Mouse (Mus musculus) c-Kit-positive CD71-positive TER-119-positive erythroid progenitor cells, embryonic 14.5 days (primary cell): ENCODE measurements around the gene Ly6g5b.

Experiments
- DNase-seq: peaks from one replicate; pipeline ENCODE4 v3.0.0-alpha.2; 2013; ENCODE audit warnings: low spot score

Ly6g5b gene

GRCm38 (mm10) chr17:35080248-35080647 is 35.0 kb downstream of the Ly6g5b start:
- peak; percentile 45 for DNase-seq

GRCm38 (mm10) chr17:35079778-35080177 is 35.5 kb downstream of the Ly6g5b start:
- DNase-seq = peak; percentile 80

- DNase-seq = no peak
Observed at GRCm38 (mm10) chr17:35077786-35078233, 37.4 kb downstream of the Ly6g5b start, which contains the start of gene Ly6g6d. TSS of gene Ly6g6d (minus strand) at chr17:35078065.

- DNase-seq = no peak
Observed at GRCm38 (mm10) chr17:35077285-35077684, 37.9 kb downstream of the Ly6g5b start.

- no peak for DNase-seq
Observed at GRCm38 (mm10) chr17:35076507-35077176, 38.6 kb downstream of the Ly6g5b start, which contains the start of gene Ly6g6e. TSS of gene Ly6g6e (plus strand) at chr17:35076902.

- no peak for DNase-seq
Observed at GRCm38 (mm10) chr17:35074097-35074496, 41.1 kb downstream of the Ly6g5b start.

- no peak for DNase-seq
Observed at GRCm38 (mm10) chr17:35071454-35071853, 43.8 kb downstream of the Ly6g5b start.

- no peak for DNase-seq
Observed at GRCm38 (mm10) chr17:35070556-35071229, 44.5 kb downstream of the Ly6g5b start.

GRCm38 (mm10) chr17:35068213-35068914 is 46.9 kb downstream of the Ly6g5b start:
- DNase-seq = no peak

GRCm38 (mm10) chr17:35066084-35066483 is 49.1 kb downstream of the Ly6g5b start, which contains the start of gene Mpig6b:
TSS of gene Mpig6b (minus strand) at chr17:35066184.
- DNase-seq = no peak

- DNase-seq = no peak
Observed at GRCm38 (mm10) chr17:35064951-35065947, 50.0 kb downstream of the Ly6g5b start, which contains the start of gene Ly6g6c. TSS of gene Ly6g6c (plus strand) at chr17:35065388.

GRCm38 (mm10) chr17:35064378-35064877 is 50.8 kb downstream of the Ly6g5b start:
- DNase-seq = no peak
